Mouse (Mus musculus): ENCODE data around the gene Homer1. TPM values are rescaled to one million over a fixed set of nuclear protein-coding genes. Genes with fewer than 3 reads are reported as not detected.

Homer1 gene
- polyA plus RNA-seq, 2 experiments: 3.0 to 3.7 TPM

- no peak overlapping the region for H3K4me3 ChIP-seq (ENCODE audit: insufficient read depth in 1 of 2, low read depth in 2 of 2, low read length in 2 of 2)
- ATAC-seq (ENCODE audit: insufficient read depth): no peak
- H3K4me1 ChIP-seq (replicated peaks; ENCODE audit: control insufficient read depth in 2 of 2, insufficient read depth in 2 of 2, low read length in 1 of 2): peaks cover 3 to 13% of the 10 kb centered on the region in 2 experiments
- DNase-seq (ENCODE audit: low read depth in 3 of 3, low spot score in 3 of 3): no peak
- H3K9me3 ChIP-seq (ENCODE audit: control insufficient read depth, low read length): no peaks in the 10 kb centered on the region
- H3K36me3 ChIP-seq (replicated peaks; ENCODE audit: control insufficient read depth, insufficient read depth, low read depth): no peaks in the 10 kb centered on the region
- no peaks in the 10 kb centered on the region for H3K27me3 ChIP-seq (ENCODE audit: control insufficient read depth, insufficient read depth, low read length)
- TF ChIP-seq EP300 (IDR thresholded peaks at IDR 0.05; ENCODE audit: low read depth): no peak
- no peak for TF ChIP-seq CTCF (IDR thresholded peaks at IDR 0.05; ENCODE audit: low read depth)
- no peak overlapping the region for H3K9ac ChIP-seq (replicated peaks)
- 10% methylated on average over 1 of the region's 1 CpGs for WGBS (ENCODE audit: insufficient replicate concordance)
- H3K4me2 ChIP-seq (ENCODE audit: low read depth): no peak overlapping the region
- no peak overlapping the region for H3K27ac ChIP-seq
Measured at GRCm38 (mm10) chr13:93309295-93309694, 9.9 kb downstream of the Homer1 start.

GRCm38 (mm10) chr13:93312518-93312917 lies 13.1 kb downstream of the Homer1 start:
- Histone ChIP-seq H3K9ac (replicated peaks) (no peak overlapping the region), H3K4me3 (ENCODE audit: insufficient read depth in 1 of 2, low read depth in 2 of 2, low read length in 2 of 2) (no peak overlapping the region), H3K36me3 (replicated peaks; ENCODE audit: control insufficient read depth, insufficient read depth, low read depth) (no peaks in the 10 kb centered on the region), H3K4me1 (replicated peaks; ENCODE audit: control insufficient read depth in 2 of 2, insufficient read depth in 2 of 2, low read length in 1 of 2) (peaks cover 3 to 7% of the 10 kb centered on the region in 2 experiments), H3K27me3 (ENCODE audit: control insufficient read depth, insufficient read depth, low read length) (no peaks in the 10 kb centered on the region), H3K4me2 (ENCODE audit: low read depth) (no peak overlapping the region), H3K27ac (no peak overlapping the region), H3K9me3 (ENCODE audit: control insufficient read depth, low read length) (no peaks in the 10 kb centered on the region)
- TF ChIP-seq CTCF (IDR thresholded peaks at IDR 0.05; ENCODE audit: low read depth) (no peak), EP300 (IDR thresholded peaks at IDR 0.05; ENCODE audit: low read depth) (no peak)
- DNase-seq (ENCODE audit: low read depth in 3 of 3, low spot score in 3 of 3): no peak
- no peak for ATAC-seq (ENCODE audit: insufficient read depth)

- TF ChIP-seq EP300 (IDR thresholded peaks at IDR 0.05; ENCODE audit: low read depth): no peak
- TF ChIP-seq CTCF (IDR thresholded peaks at IDR 0.05; ENCODE audit: low read depth): no peak
- no peak for ATAC-seq (ENCODE audit: insufficient read depth)
- no peak overlapping the region for H3K27ac ChIP-seq
Measured at GRCm38 (mm10) chr13:93314322-93314721, 14.9 kb downstream of the Homer1 start.

GRCm38 (mm10) chr13:93320089-93320488 lies 20.7 kb downstream of the Homer1 start:
- Histone ChIP-seq H3K9me3 (ENCODE audit: control insufficient read depth, low read length) (no peaks in the 10 kb centered on the region), H3K27ac (no peak overlapping the region), H3K4me3 (ENCODE audit: insufficient read depth in 1 of 2, low read depth in 2 of 2, low read length in 2 of 2) (no peak overlapping the region), H3K27me3 (ENCODE audit: control insufficient read depth, insufficient read depth, low read length) (no peaks in the 10 kb centered on the region), H3K4me2 (ENCODE audit: low read depth) (no peak overlapping the region), H3K4me1 (replicated peaks; ENCODE audit: control insufficient read depth in 2 of 2, insufficient read depth in 2 of 2, low read length in 1 of 2) (no peaks in the 10 kb centered on the region), H3K9ac (replicated peaks) (no peak overlapping the region), H3K36me3 (replicated peaks; ENCODE audit: control insufficient read depth, insufficient read depth, low read depth) (no peaks in the 10 kb centered on the region)
- ATAC-seq (ENCODE audit: insufficient read depth) (no peak), DNase-seq (ENCODE audit: low read depth in 3 of 3, low spot score in 3 of 3) (no peak)
- WGBS (ENCODE audit: insufficient replicate concordance): 77% methylated on average over 5 of the region's 5 CpGs
- TF ChIP-seq EP300 (IDR thresholded peaks at IDR 0.05; ENCODE audit: low read depth) (no peak), CTCF (IDR thresholded peaks at IDR 0.05; ENCODE audit: low read depth) (no peak)

More at GRCm38 (mm10) chr13:93314322-93314721, 14.9 kb downstream of the Homer1 start:
- no peak overlapping the region for H3K4me3 ChIP-seq (ENCODE audit: insufficient read depth in 1 of 2, low read depth in 2 of 2, low read length in 2 of 2)
- no peaks in the 10 kb centered on the region for H3K36me3 ChIP-seq (replicated peaks; ENCODE audit: control insufficient read depth, insufficient read depth, low read depth)
- no peaks in the 10 kb centered on the region for H3K27me3 ChIP-seq (ENCODE audit: control insufficient read depth, insufficient read depth, low read length)
- WGBS (ENCODE audit: insufficient replicate concordance): 84% methylated on average over 4 of the region's 4 CpGs
- H3K9me3 ChIP-seq (ENCODE audit: control insufficient read depth, low read length): no peaks in the 10 kb centered on the region
- no peak overlapping the region for H3K4me2 ChIP-seq (ENCODE audit: low read depth)
- DNase-seq (ENCODE audit: low read depth in 3 of 3, low spot score in 3 of 3): no peak
- peaks cover 0 to under 1% of the 10 kb centered on the region in 2 experiments; a peak in 1 of 4 replicates for H3K4me1 ChIP-seq (replicated peaks; ENCODE audit: control insufficient read depth in 2 of 2, insufficient read depth in 2 of 2, low read length in 1 of 2)
- H3K9ac ChIP-seq (replicated peaks): no peak overlapping the region

- H3K4me1 ChIP-seq (replicated peaks; ENCODE audit: control insufficient read depth in 2 of 2, insufficient read depth in 2 of 2, low read length in 1 of 2): no peaks in the 10 kb centered on the region
- no peak overlapping the region for H3K4me2 ChIP-seq (ENCODE audit: low read depth)
- no peaks in the 10 kb centered on the region for H3K36me3 ChIP-seq (replicated peaks; ENCODE audit: control insufficient read depth, insufficient read depth, low read depth)
- no peak for DNase-seq (ENCODE audit: low read depth in 3 of 3, low spot score in 3 of 3)
- no peaks in the 10 kb centered on the region for H3K27me3 ChIP-seq (ENCODE audit: control insufficient read depth, insufficient read depth, low read length)
- no peaks in the 10 kb centered on the region for H3K9me3 ChIP-seq (ENCODE audit: control insufficient read depth, low read length)
- ATAC-seq (ENCODE audit: insufficient read depth): no peak
- WGBS (ENCODE audit: insufficient replicate concordance): 61% methylated on average over 3 of the region's 3 CpGs
- H3K9ac ChIP-seq (replicated peaks): no peak overlapping the region
- TF ChIP-seq EP300 (IDR thresholded peaks at IDR 0.05; ENCODE audit: low read depth) (no peak), CTCF (IDR thresholded peaks at IDR 0.05; ENCODE audit: low read depth) (no peak)
- no peak overlapping the region for H3K4me3 ChIP-seq (ENCODE audit: insufficient read depth in 1 of 2, low read depth in 2 of 2, low read length in 2 of 2)
- H3K27ac ChIP-seq: no peak overlapping the region
Measured at GRCm38 (mm10) chr13:93326326-93326725, 26.9 kb downstream of the Homer1 start.

All from liver, embryonic 14.5 days (tissue).